Mouse (Mus musculus) bone marrow, adult 2 months (tissue): ENCODE results near the gene Gbe1.

ENCODE experiments used
- CTCF ChIP-seq: fragments of 200-500 bp; IDR thresholded peaks from 2 replicates; pipeline ENCODE4 v1.5.1; 2011; ENCODE audit warnings: low read length, control low read depth; ENCODE audit not compliant: control insufficient read depth, insufficient read depth
- POLR2A ChIP-seq: fragments of 200-500 bp; IDR thresholded peaks from 2 replicates; pipeline ENCODE4 v1.6.1; 2011; ENCODE audit warnings: low read depth, mild to moderate bottlenecking, control low read depth, low read length, borderline replicate concordance; ENCODE audit not compliant: control insufficient read depth

GRCm38 (mm10) chr16:70329471-70329870, 15.7 kb downstream of the Gbe1 start:
- TF ChIP-seq POLR2A = no peak
- no peak for TF ChIP-seq CTCF
